Mouse (Mus musculus) testis, adult 10 weeks (tissue): ENCODE measurements around the gene Ncbp2. TPM values are rescaled to one million over a fixed set of nuclear protein-coding genes. Genes with fewer than 3 reads are reported as not detected.

Experiments
- polyA plus RNA-seq: library from polyadenylated mRNA; stranded (reverse); fragments of 350-450 nt; fragmentation: Illumina TruSeq; extraction: RNeasy Lipid Tissue Mini Kit (QIAGEN cat#74804); gene quantifications from one replicate; pipeline ENCODE4 v1.2.3, GENCODE M21; 2014; ENCODE audit warnings: low read depth, low replicate concordance

The Ncbp2 gene
- polyA plus RNA-seq = 96.9 TPM

DNA sequence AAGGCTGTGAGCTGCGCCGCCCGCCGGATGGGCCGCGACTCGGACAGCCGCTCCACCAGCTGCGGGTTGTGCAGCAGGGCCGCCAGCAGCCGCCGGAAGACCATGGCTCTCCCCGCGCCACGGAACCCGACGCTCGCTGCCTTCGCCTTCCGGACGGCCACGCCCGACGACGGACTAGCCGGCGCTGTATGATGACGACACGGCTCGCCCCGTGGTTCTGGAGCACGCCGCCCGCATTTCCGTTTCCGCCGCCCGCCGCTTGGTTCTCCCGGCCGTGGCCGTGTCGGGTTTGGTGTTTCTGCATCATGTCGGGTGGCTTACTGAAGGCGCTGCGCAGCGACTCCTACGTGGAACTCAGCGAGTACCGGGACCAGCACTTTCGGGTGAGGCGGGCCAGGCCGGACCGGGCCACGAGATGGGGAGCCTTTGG, at the start of gene Ncbp2, which contains the start of gene 0610012G03Rik:
TSS of gene Ncbp2 (plus strand) at position 169 of the 430 bp plus-strand sequence.
TSS of gene 0610012G03Rik (minus strand) at position 150 of the 430 bp plus-strand sequence.

DNA sequence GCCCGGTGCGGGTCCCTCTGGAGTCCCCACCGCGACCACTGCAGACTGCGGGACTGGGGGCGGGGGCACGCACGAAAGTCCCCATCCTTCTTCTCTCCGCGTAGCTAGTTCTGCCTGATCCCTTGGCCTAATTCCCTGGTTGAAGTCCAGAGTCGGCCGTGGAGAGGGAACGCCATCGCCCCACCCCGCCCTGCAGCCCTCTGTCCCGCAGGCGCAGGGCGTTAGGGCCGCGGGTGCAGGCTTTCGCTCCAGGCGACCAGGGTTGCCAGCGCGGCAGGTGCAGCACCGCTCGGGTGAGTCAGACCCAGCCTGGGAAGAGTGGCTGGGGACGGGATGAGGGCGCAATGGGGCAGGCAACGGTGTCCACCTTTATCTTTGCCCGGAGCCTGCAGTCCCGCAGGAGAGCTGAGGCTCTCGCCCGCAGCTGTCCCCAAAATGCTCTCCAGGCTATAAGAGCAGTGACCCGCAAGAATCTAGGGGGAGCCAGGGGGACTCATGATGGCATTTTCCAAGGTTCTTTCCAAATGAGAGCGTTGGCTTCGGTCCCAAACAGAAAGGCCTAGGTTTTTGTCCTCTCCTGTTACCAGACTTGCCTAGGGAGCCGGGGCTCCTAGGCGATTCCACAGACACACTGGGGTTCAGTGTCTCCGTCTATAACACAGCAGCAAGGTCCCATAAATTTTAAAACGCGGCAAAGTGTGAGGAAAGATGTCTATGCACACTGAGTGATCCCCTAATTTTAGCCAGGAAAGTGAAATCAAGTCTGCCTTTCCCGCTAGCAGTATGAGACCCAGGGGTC, 14.4 kb upstream of the Ncbp2 start, which contains the start of gene Pigz:
TSS of gene Pigz (plus strand) at position 101 of the 799 bp plus-strand sequence.

DNA sequence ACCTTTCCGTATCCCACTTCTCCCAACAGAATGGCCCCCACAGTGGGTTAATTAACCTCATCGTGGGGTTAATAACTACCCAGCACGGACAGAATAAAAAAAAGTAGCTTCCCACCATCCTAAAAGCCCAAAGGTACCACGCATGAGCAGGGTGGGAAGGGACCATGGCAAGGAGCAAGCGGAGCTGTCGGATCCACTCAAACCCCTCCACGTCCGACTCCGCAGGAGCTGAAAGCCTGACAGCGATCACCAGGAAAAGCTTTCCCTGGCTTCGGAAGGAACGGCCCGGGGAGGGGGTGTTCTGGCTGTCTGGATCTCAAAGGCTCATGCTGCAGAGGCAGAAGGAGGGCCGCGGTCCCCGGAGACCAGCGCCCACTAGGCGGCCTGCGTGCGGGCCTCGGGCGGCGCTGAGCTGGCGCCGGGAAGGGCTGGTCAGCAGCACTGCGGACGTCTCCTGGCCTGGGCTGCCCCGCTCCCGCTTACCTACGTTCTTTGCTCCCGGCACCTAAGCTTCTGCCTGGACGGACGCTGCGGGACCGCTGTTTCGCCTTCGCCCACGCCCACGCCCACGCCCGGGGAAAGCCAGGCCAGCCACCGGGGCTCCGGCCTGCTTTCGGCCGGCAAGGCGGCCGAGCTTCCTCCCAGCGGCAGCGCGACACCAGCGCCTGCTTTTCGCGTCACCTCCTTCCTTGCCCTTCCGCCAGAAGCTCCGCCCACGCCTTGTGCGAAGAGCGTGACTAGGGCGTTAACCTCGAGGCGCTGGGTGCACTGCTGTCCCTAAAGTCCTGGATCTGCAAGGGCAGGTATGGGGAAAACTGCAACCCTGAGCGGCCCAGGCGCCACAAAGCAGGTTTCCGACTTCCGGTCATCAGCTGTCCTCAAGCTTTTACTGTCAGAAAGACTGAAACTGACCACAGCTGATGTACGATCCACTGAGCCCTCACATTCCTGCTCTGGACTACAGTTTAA, 54.5 kb downstream of the Ncbp2 start, which contains the start of gene Senp5:
TSS of gene Senp5 (minus strand) at position 779 of the 969 bp plus-strand sequence.

Other genes with a start within 250 kb of the Ncbp2 start
- gene Meltf, start 69.7 kb upstream of the Ncbp2 start, polyA plus RNA-seq = 0.78 TPM
- gene Pigz, start 14.7 kb upstream of the Ncbp2 start, polyA plus RNA-seq = not detected
- gene 0610012G03Rik, start within 50 bp of the Ncbp2 start, polyA plus RNA-seq = 3.7 TPM
- gene Senp5, start 54.8 kb downstream of the Ncbp2 start, polyA plus RNA-seq = 21.2 TPM
- 28.9 TPM for gene Pak2, start 130.8 kb downstream of the Ncbp2 start, polyA plus RNA-seq
- 18.1 TPM for gene Pigx, start 151.2 kb downstream of the Ncbp2 start, polyA plus RNA-seq
- 66.8 TPM for gene Cep19, start 151.3 kb downstream of the Ncbp2 start, polyA plus RNA-seq
- gene Nrros, start 217.1 kb downstream of the Ncbp2 start, polyA plus RNA-seq = 0.71 TPM
- 4.3 TPM for gene Bex6, start 231.3 kb downstream of the Ncbp2 start, polyA plus RNA-seq